Comparison of ENCODE assay signal across 26 mouse cellular contexts in genomic region chr8:48560227-48560626, GRCm38 (mm10).
A peak's percentile ranks its signal among the peaks of the same experiment; 100 is the strongest.
DNase-seq lines count a peak whose midpoint lies in the region; ATAC-seq and TF ChIP-seq lines count a peak whose summit lies in the region.
"Had no signal": no experiment of that assay in that cellular context is flagged by ENCODE, and none has a peak within 500 bp of the region (broad histone marks: within the 10 kb centered on the region; RNA-seq: fewer than 3 reads in every experiment).

No protein-coding gene starts in this region.

- H3K4me2 ChIP-seq in heart, postnatal 0 days (ENCODE audit: low read depth, low read length), result no peak overlapping the region
- H3K4me2 ChIP-seq: forebrain, embryonic 15.5 days; heart, embryonic 15.5 days; hindbrain, embryonic 15.5 days; intestine, embryonic 15.5 days; kidney, embryonic 15.5 days; limb, embryonic 12.5 days; liver, embryonic 12.5 days; lung, embryonic 15.5 days; neural tube, embryonic 15.5 days had no signal

- H3K36me3 ChIP-seq in heart, postnatal 0 days (replicated peaks; ENCODE audit: control insufficient read depth, insufficient read depth, low read length), result no peaks in the 10 kb centered on the region
- H3K36me3 ChIP-seq: forebrain, embryonic 15.5 days; heart, embryonic 15.5 days; hindbrain, embryonic 15.5 days; intestine, embryonic 15.5 days; kidney, embryonic 15.5 days; limb, embryonic 12.5 days; liver, embryonic 12.5 days; lung, embryonic 15.5 days; midbrain, embryonic 10.5 days; neural tube, embryonic 15.5 days had no signal

- no peak overlapping the region for H3K4me3 ChIP-seq in heart, postnatal 0 days (ENCODE audit: low read depth, low read length)
- H3K4me3 ChIP-seq in left cerebral cortex, adult 2 months, result no peak overlapping the region
- H3K4me3 ChIP-seq: forebrain, embryonic 15.5 days; heart, embryonic 15.5 days; hindbrain, embryonic 15.5 days; intestine, embryonic 15.5 days; kidney, embryonic 15.5 days; limb, embryonic 12.5 days; liver, embryonic 12.5 days; lung, embryonic 15.5 days; midbrain, embryonic 10.5 days; neural tube, embryonic 15.5 days had no signal

- no peak for TF ChIP-seq EP300 in heart, postnatal 0 days (IDR thresholded peaks at IDR 0.05; ENCODE audit: low read depth)

- peak; percentile 13 for DNase-seq in adrenal gland, postnatal 10 days
- DNase-seq in adrenal gland, postnatal 4 days (ENCODE audit: low spot score in 2 of 2), result no peak
- no peak for DNase-seq in heart, postnatal 0 days (ENCODE audit: low spot score)
- DNase-seq in heart, adult 9 months (ENCODE audit: low spot score in 2 of 2), result no peak
- DNase-seq in left cerebral cortex, adult 2 months (ENCODE audit: extremely low spot score in 1 of 2, low spot score in 2 of 2), result no peak
- DNase-seq in left cerebral cortex, postnatal 4 days, result no peak
- DNase-seq in right cerebral cortex, postnatal 4 days, result peak; percentile 25
- DNase-seq in right cerebral cortex, postnatal 36 days (ENCODE audit: low spot score in 2 of 2), result no peak
- DNase-seq: cerebellum, adult 18-20 months; gastrocnemius, postnatal 14 days; heart, adult 18-20 months; heart, postnatal 4 days; right cerebral cortex, adult 18-20 months; spleen, adult 18-20 months; thymus, postnatal 25 days had no signal

- H3K27ac ChIP-seq in heart, postnatal 0 days (ENCODE audit: low read depth), result no peak overlapping the region
- H3K27ac ChIP-seq in left cerebral cortex, adult 2 months, result no peak overlapping the region
- H3K27ac ChIP-seq: forebrain, embryonic 15.5 days; heart, embryonic 15.5 days; hindbrain, embryonic 15.5 days; intestine, embryonic 15.5 days; kidney, embryonic 15.5 days; limb, embryonic 12.5 days; liver, embryonic 12.5 days; lung, embryonic 15.5 days; macrophage; midbrain, embryonic 10.5 days; neural tube, embryonic 15.5 days had no signal

- WGBS in heart, postnatal 0 days, result 78% methylated on average over 9 of the region's 9 CpGs

- no peak for ATAC-seq in heart, postnatal 0 days (ENCODE audit: insufficient read depth, low read depth)
- ATAC-seq: forebrain, embryonic 15.5 days; intestine, embryonic 15.5 days; liver, embryonic 12.5 days had no signal

- intact Hi-C loops in left cerebral cortex, adult 2 months (cut with DNase I), result no loop called here
- intact Hi-C loops in left cerebral cortex, postnatal 4 days (cut with DNase I), result loop anchor here (5.0 kb wide), 2 partner anchors 282 to 1267 kb away; partner anchors contain the start of gene Tenm3

- no peaks in the 10 kb centered on the region for H3K9me3 ChIP-seq in heart, postnatal 0 days (replicated peaks; ENCODE audit: control insufficient read depth, low read length)
- H3K9me3 ChIP-seq: forebrain, embryonic 15.5 days; heart, embryonic 15.5 days; hindbrain, embryonic 15.5 days; intestine, embryonic 15.5 days; kidney, embryonic 15.5 days; limb, embryonic 12.5 days; liver, embryonic 12.5 days; lung, embryonic 15.5 days; midbrain, embryonic 10.5 days; neural tube, embryonic 15.5 days had no signal

- H3K4me1 ChIP-seq in heart, postnatal 0 days (ENCODE audit: control insufficient read depth, insufficient read depth), result no peaks in the 10 kb centered on the region
- H3K4me1 ChIP-seq: intestine, embryonic 15.5 days; liver, embryonic 12.5 days; lung, embryonic 15.5 days; neural tube, embryonic 15.5 days had no signal

- peak; percentile 22; the same call in 1 of the 2 replicates for TF ChIP-seq CTCF in heart, postnatal 0 days (IDR thresholded peaks at IDR 0.05; ENCODE audit: low read depth)
- TF ChIP-seq CTCF in left cerebral cortex, adult 2 months (IDR thresholded peaks at IDR 0.05), result peak; percentile 28

- no peak overlapping the region for H3K9ac ChIP-seq in heart, postnatal 0 days (replicated peaks; ENCODE audit: low read depth, low read length)
- H3K9ac ChIP-seq: forebrain, embryonic 15.5 days; heart, embryonic 15.5 days; hindbrain, embryonic 15.5 days; intestine, embryonic 15.5 days; kidney, embryonic 15.5 days; limb, embryonic 12.5 days; liver, embryonic 12.5 days; lung, embryonic 15.5 days; neural tube, embryonic 15.5 days had no signal

- H3K27me3 ChIP-seq in heart, postnatal 0 days (ENCODE audit: control insufficient read depth, insufficient read depth, low read length), result peaks cover 11% of the 10 kb centered on the region; the same call in 1 of the 2 replicates
- H3K27me3 ChIP-seq: forebrain, embryonic 15.5 days; hindbrain, embryonic 15.5 days; intestine, embryonic 15.5 days; kidney, embryonic 15.5 days; limb, embryonic 12.5 days; neural tube, embryonic 15.5 days had no signal

Comparison
In these comparisons a context has a peak if more than half of its experiments do, and no peak if none do; other contexts are left out.
1. DNase-seq: peak in adrenal gland, postnatal 10 days (single experiment) and right cerebral cortex, postnatal 4 days (single experiment); none in adrenal gland, postnatal 4 days (0 of 2), heart, postnatal 0 days (single experiment), heart, adult 9 months (0 of 2), left cerebral cortex, adult 2 months (0 of 2), left cerebral cortex, postnatal 4 days (single experiment) and right cerebral cortex, postnatal 36 days (0 of 2).